Mouse (Mus musculus) thymus, adult 18-20 months (tissue): ENCODE measurements around the gene Cars2.
"Not testable (repeated sequence)": the region's sequence is repeated elsewhere in the genome, so short reads cannot be mapped to it uniquely, and the experiment has no call there.

Source experiments
- DNase-seq, 2 experiments: peaks; one replicate each; pipeline ENCODE4 v3.0.0; 2022; ENCODE audit warnings: mixed read lengths in 2 of 2

Gene Cars2

GRCm38 (mm10) chr8:11470694-11471093, 79.9 kb downstream of the Cars2 start:
- no peak for DNase-seq

- DNase-seq, result no peak
Observed at GRCm38 (mm10) chr8:11469095-11469494, 81.5 kb downstream of the Cars2 start.

GRCm38 (mm10) chr8:11466528-11466927, 84.1 kb downstream of the Cars2 start:
- not testable (repeated sequence) for DNase-seq

- DNase-seq, result no peak
Observed at GRCm38 (mm10) chr8:11465619-11466018, 85.0 kb downstream of the Cars2 start.

GRCm38 (mm10) chr8:11464707-11464964, 85.9 kb downstream of the Cars2 start:
- DNase-seq, result no peak
